Mouse (Mus musculus): ENCODE data around the gene Slc13a4.

DNA sequence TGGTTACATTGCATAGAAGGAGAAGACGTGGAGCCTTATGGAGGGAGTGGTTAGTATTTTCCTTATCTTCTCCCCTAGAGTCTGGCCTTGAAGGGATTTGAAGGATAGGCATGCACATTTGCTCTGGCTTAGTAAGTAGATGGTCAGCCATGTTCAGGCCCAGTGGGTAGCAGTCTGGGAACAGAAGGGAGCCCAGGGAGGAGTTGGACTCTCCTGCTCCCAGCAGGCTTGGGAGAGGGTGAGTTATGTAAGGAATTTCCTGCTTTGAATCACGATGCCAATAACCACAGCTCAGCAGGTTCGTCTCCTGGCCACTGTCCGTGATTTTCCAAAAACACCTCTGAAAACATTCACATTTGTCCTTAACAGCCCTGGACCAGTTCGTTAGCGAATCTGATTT, 22.9 kb upstream of the Slc13a4 start:
- TF ChIP-seq CTCF (IDR thresholded peaks at IDR 0.05; ENCODE audit: low read depth) (no peak), EP300 (IDR thresholded peaks at IDR 0.05; ENCODE audit: low read depth) (no peak)

Data from heart, postnatal 0 days (tissue).